Mouse (Mus musculus) midbrain, embryonic 16.5 days (tissue): Measurements from ENCODE around the gene Dio2. TPM values are rescaled to one million over a fixed set of nuclear protein-coding genes. Genes with fewer than 3 reads are reported as not detected.

ENCODE experiments used
- ATAC-seq: fragments of 200-750 bp; cut with Nextera tagmentation; 2 replicates; pipeline ENCODE4 v1.8.0; 2017; ENCODE audit warnings: moderate TSS enrichment
- H3K27ac ChIP-seq: fragments of 300-500 bp; sonication (generic); 2 replicates; pipeline ENCODE4 v1.5.1; 2014; ENCODE audit warnings: mild to moderate bottlenecking, low read length, mixed read lengths
- H3K27me3 ChIP-seq: fragments of 300-500 bp; sonication (generic); 2 replicates; pipeline ENCODE4 v1.6.1; 2014; ENCODE audit warnings: low read depth, low read length, mixed read lengths; ENCODE audit not compliant: control insufficient read depth, insufficient read depth
- H3K36me3 ChIP-seq: fragments of 300-500 bp; sonication (generic); 2 replicates; pipeline ENCODE4 v1.6.1; 2014; ENCODE audit warnings: mild to moderate bottlenecking, low read length, moderate library complexity, mixed read lengths; ENCODE audit not compliant: control insufficient read depth, insufficient read depth
- H3K4me1 ChIP-seq: fragments of 300-500 bp; sonication (generic); 2 replicates; pipeline ENCODE4 v1.6.1; 2014; ENCODE audit warnings: mild to moderate bottlenecking, low read length, mixed read lengths; ENCODE audit not compliant: control insufficient read depth, insufficient read depth
- H3K4me2 ChIP-seq: fragments of 300-500 bp; sonication (generic); 2 replicates; pipeline ENCODE4 v1.6.1; 2014; ENCODE audit warnings: mild to moderate bottlenecking, low read length, mixed read lengths
- H3K4me3 ChIP-seq: fragments of 300-500 bp; sonication (generic); 2 replicates; pipeline ENCODE4 v1.5.1; 2014; ENCODE audit warnings: low read depth, mild to moderate bottlenecking, low read length, moderate library complexity, mixed read lengths
- H3K9ac ChIP-seq: fragments of 300-500 bp; sonication (generic); 2 replicates; pipeline ENCODE4 v1.6.1; 2014; ENCODE audit warnings: low read depth, low read length, mixed read lengths
- H3K9me3 ChIP-seq: fragments of 300-500 bp; sonication (generic); replicated peaks from 2 replicates; pipeline ENCODE4 v1.6.1; 2014; ENCODE audit warnings: mild to moderate bottlenecking, low read length, mixed read lengths; ENCODE audit not compliant: control insufficient read depth, poor library complexity, severe bottlenecking
- WGBS: fragments of 180-500 bp; shearing (Covaris S2); extraction: QIAGEN DNeasy Blood & Tissue Kit; methylation state at CpG from one replicate; pipeline ENCODE4 v1.1.7; 2014; 5-methylcytosine and 5-hydroxymethylcytosine counted together
- polyA plus RNA-seq: library from polyadenylated mRNA; unstranded; fragments of >200 nt; fragmentation: Nextera tagmentation; extraction: Ambion mirVana; gene quantifications from 2 replicates; pipeline ENCODE4 v1.2.1, GENCODE M21; 2015

Dio2 gene
- polyA plus RNA-seq, 1 experiment from 2014 or later, result 0.06 TPM

- no peak overlapping the region for H3K27ac ChIP-seq
- no peaks in the 10 kb centered on the region for H3K27me3 ChIP-seq
- WGBS, result 60% methylated on average over 10 of the region's 10 CpGs
- no peak overlapping the region for H3K4me2 ChIP-seq
- no peak overlapping the region for H3K9ac ChIP-seq
- no peak for ATAC-seq
- no peaks in the 10 kb centered on the region for H3K4me1 ChIP-seq
- no peak overlapping the region for H3K4me3 ChIP-seq
- H3K9me3 ChIP-seq, result no peaks in the 10 kb centered on the region
- H3K36me3 ChIP-seq, result no peaks in the 10 kb centered on the region
Measured at GRCm38 (mm10) chr12:90729648-90730047, 8.6 kb downstream of the Dio2 start.

- H3K4me1 ChIP-seq, result no peaks in the 10 kb centered on the region
- H3K27ac ChIP-seq, result no peak overlapping the region
- 73% methylated on average over 8 of the region's 8 CpGs for WGBS
- H3K9me3 ChIP-seq, result no peaks in the 10 kb centered on the region
- no peak overlapping the region for H3K9ac ChIP-seq
- H3K27me3 ChIP-seq, result no peaks in the 10 kb centered on the region
- no peak overlapping the region for H3K4me3 ChIP-seq
- no peak for ATAC-seq
- no peaks in the 10 kb centered on the region for H3K36me3 ChIP-seq
- no peak overlapping the region for H3K4me2 ChIP-seq
Measured at GRCm38 (mm10) chr12:90725107-90725506, 13.1 kb downstream of the Dio2 start.

DNA sequence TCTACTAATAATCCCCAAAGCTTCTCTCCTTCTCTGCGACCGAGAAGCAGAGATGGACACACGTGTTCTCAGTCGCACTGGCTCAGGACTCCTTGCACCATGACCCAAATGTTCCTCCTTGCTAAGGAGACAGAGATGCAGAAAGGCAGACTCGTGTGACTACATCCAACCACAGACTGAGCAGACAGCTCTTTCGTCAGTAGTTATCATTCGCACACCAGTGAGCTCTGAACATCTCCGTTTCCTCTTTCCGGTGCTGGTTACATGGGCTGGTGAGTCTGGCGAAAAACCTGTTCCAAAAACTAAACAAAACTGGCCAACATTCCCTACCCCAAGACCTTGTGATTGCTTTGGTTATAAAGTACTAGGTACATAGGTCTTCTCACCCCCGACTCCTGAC is 13.6 kb downstream of the Dio2 start:
- H3K36me3 ChIP-seq, result no peaks in the 10 kb centered on the region
- H3K27me3 ChIP-seq, result no peaks in the 10 kb centered on the region
- H3K9me3 ChIP-seq, result no peaks in the 10 kb centered on the region
- H3K27ac ChIP-seq, result no peak overlapping the region
- H3K4me1 ChIP-seq, result no peaks in the 10 kb centered on the region
- no peak overlapping the region for H3K4me2 ChIP-seq
- H3K4me3 ChIP-seq, result no peak overlapping the region
- ATAC-seq, result no peak
- whole genome bisulfite sequencing, result 84% methylated on average over 11 of the region's 11 CpGs
- H3K9ac ChIP-seq, result no peak overlapping the region

- H3K4me1 ChIP-seq, result no peaks in the 10 kb centered on the region
- no peak for ATAC-seq
- WGBS, result 86% methylated on average over 2 of the region's 2 CpGs
Measured at GRCm38 (mm10) chr12:90694135-90694534, 44.1 kb downstream of the Dio2 start.

More at GRCm38 (mm10) chr12:90694135-90694534, 44.1 kb downstream of the Dio2 start:
- H3K27ac ChIP-seq, result no peak overlapping the region
- no peaks in the 10 kb centered on the region for H3K36me3 ChIP-seq
- no peak overlapping the region for H3K9ac ChIP-seq
- H3K4me3 ChIP-seq, result no peak overlapping the region
- H3K9me3 ChIP-seq, result no peaks in the 10 kb centered on the region
- H3K4me2 ChIP-seq, result no peak overlapping the region
- H3K27me3 ChIP-seq, result no peaks in the 10 kb centered on the region
